Mouse (Mus musculus): Measurements from ENCODE around the gene Nfrkb. TPM values are rescaled to one million over a fixed set of nuclear protein-coding genes. Genes with fewer than 3 reads are reported as not detected.

Gene Nfrkb
- polyA plus RNA-seq, 1 experiment from 2014 or later, result 6.1 TPM

GRCm38 (mm10) chr9:31449145-31449772, 63.3 kb downstream of the Nfrkb start:
- H3K4me3 ChIP-seq (replicated peaks), result no peak overlapping the region
- no peak overlapping the region for H3K9ac ChIP-seq
- no peaks in the 10 kb centered on the region for H3K4me1 ChIP-seq (replicated peaks)
- no peaks in the 10 kb centered on the region for H3K9me3 ChIP-seq (replicated peaks)
- no peak for ATAC-seq (ENCODE audit: insufficient read depth)
- H3K27ac ChIP-seq (replicated peaks), result no peak overlapping the region
- H3K27me3 ChIP-seq, result no peaks in the 10 kb centered on the region
- WGBS (ENCODE audit: insufficient replicate concordance), result 65% methylated on average over 7 of the region's 7 CpGs
- no peak overlapping the region for H3K4me2 ChIP-seq
- H3K36me3 ChIP-seq (replicated peaks), result no peaks in the 10 kb centered on the region

- no peaks in the 10 kb centered on the region for H3K4me1 ChIP-seq (replicated peaks)
- no peak overlapping the region for H3K4me3 ChIP-seq (replicated peaks)
- no peaks in the 10 kb centered on the region for H3K36me3 ChIP-seq (replicated peaks)
- ATAC-seq (ENCODE audit: insufficient read depth), result no peak
- 59% methylated on average over 10 of the region's 10 CpGs for WGBS (ENCODE audit: insufficient replicate concordance)
- no peak overlapping the region for H3K9ac ChIP-seq
- H3K4me2 ChIP-seq, result no peak overlapping the region
- H3K27ac ChIP-seq (replicated peaks), result no peak overlapping the region
- no peaks in the 10 kb centered on the region for H3K9me3 ChIP-seq (replicated peaks)
- H3K27me3 ChIP-seq, result no peaks in the 10 kb centered on the region
These were observed 66.2 kb downstream of the Nfrkb start for GRCm38 (mm10) chr9:31452166-31452565.

GRCm38 (mm10) chr9:31454356-31454755, 68.4 kb downstream of the Nfrkb start:
- H3K4me1 ChIP-seq (replicated peaks), result no peaks in the 10 kb centered on the region
- H3K27ac ChIP-seq (replicated peaks), result no peak overlapping the region
- H3K4me3 ChIP-seq (replicated peaks), result no peak overlapping the region
- H3K27me3 ChIP-seq, result no peaks in the 10 kb centered on the region
- WGBS (ENCODE audit: insufficient replicate concordance), result 30% methylated on average over 1 of the region's 1 CpGs
- H3K4me2 ChIP-seq, result no peak overlapping the region
- no peak overlapping the region for H3K9ac ChIP-seq
- H3K9me3 ChIP-seq (replicated peaks), result no peaks in the 10 kb centered on the region
- no peak for ATAC-seq (ENCODE audit: insufficient read depth)
- H3K36me3 ChIP-seq (replicated peaks), result no peaks in the 10 kb centered on the region

GRCm38 (mm10) chr9:31463190-31463589, 77.2 kb downstream of the Nfrkb start:
- Histone ChIP-seq H3K36me3 (replicated peaks) (no peaks in the 10 kb centered on the region), H3K4me1 (replicated peaks) (no peaks in the 10 kb centered on the region), H3K9ac (no peak overlapping the region), H3K27me3 (peaks cover 34% of the 10 kb centered on the region), H3K27ac (replicated peaks) (no peak overlapping the region), H3K4me2 (no peak overlapping the region), H3K4me3 (replicated peaks) (no peak overlapping the region), H3K9me3 (replicated peaks) (no peaks in the 10 kb centered on the region)
- WGBS (ENCODE audit: insufficient replicate concordance), result 39% methylated on average over 9 of the region's 9 CpGs
- no peak for ATAC-seq (ENCODE audit: insufficient read depth)

- H3K27ac ChIP-seq (replicated peaks), result no peak within 1 kb of the TSS
- WGBS (ENCODE audit: insufficient replicate concordance), result 5% methylated on average over 33 of the region's 33 CpGs
- H3K4me3 ChIP-seq (replicated peaks), result no peak within 1 kb of the TSS
- H3K27me3 ChIP-seq, result peaks cover 34% of the 10 kb centered on the region
- no peak within 1 kb of the TSS for H3K9ac ChIP-seq
- no peaks in the 10 kb centered on the region for H3K4me1 ChIP-seq (replicated peaks)
- H3K9me3 ChIP-seq (replicated peaks), result no peaks in the 10 kb centered on the region
- H3K36me3 ChIP-seq (replicated peaks), result no peaks in the 10 kb centered on the region
- ATAC-seq (ENCODE audit: insufficient read depth), result no peak
- H3K4me2 ChIP-seq, result peak within 1 kb of the TSS; percentile 23; the same call in 1 of the 2 replicates
These were observed 77.9 kb downstream of the Nfrkb start, which contains the start of gene Tmem45b for GRCm38 (mm10) chr9:31463692-31464474. TSS of gene Tmem45b (minus strand) at chr9:31464462.

Other genes starting within 250 kb of the Nfrkb start
- 182 and 192 TPM in 2 replicates for gene Aplp2, start 174.4 kb upstream of the Nfrkb start, polyA plus RNA-seq (2015; fragmentation: Nextera tagmentation; extraction: Ambion mirVana)
- 2.3 and 3.0 TPM in 2 replicates for gene Prdm10, start 105.7 kb upstream of the Nfrkb start, polyA plus RNA-seq (2015; fragmentation: Nextera tagmentation; extraction: Ambion mirVana)
- 0.10 TPM in 1 of 2 replicates, not detected in the other for gene Tmem45b, start 78.3 kb downstream of the Nfrkb start, polyA plus RNA-seq (2015; fragmentation: Nextera tagmentation; extraction: Ambion mirVana)

Measured in liver, embryonic 15.5 days (tissue).